Mouse (Mus musculus): ENCODE measurements at regions not wholly inside any gene's neighbourhood (a gene's known extent, or its start where the extent isn't known, plus 50 kb on each side); places are given as distances from the start of the nearest gene placed in this dataset.

- H3K9ac ChIP-seq = no peak overlapping the region
- WGBS = 94% methylated on average over 1 of the region's 1 CpGs
- no peak overlapping the region for H3K4me2 ChIP-seq (replicated peaks)
- no peaks in the 10 kb centered on the region for H3K9me3 ChIP-seq
- no peaks in the 10 kb centered on the region for H3K4me1 ChIP-seq
- H3K27ac ChIP-seq = no peak overlapping the region
- no peak overlapping the region for H3K4me3 ChIP-seq
- ATAC-seq (ENCODE audit: low FRiP score, low read depth) = no peak
- no peaks in the 10 kb centered on the region for H3K27me3 ChIP-seq (replicated peaks)
- no peaks in the 10 kb centered on the region for H3K36me3 ChIP-seq
Observed at GRCm38 (mm10) chr8:11107435-11107834, 99.2 kb upstream of the Irs2 start.

- H3K4me3 ChIP-seq = no peak overlapping the region
- H3K4me1 ChIP-seq = no peaks in the 10 kb centered on the region
- no peaks in the 10 kb centered on the region for H3K27me3 ChIP-seq (replicated peaks)
- H3K4me2 ChIP-seq (replicated peaks) = no peak overlapping the region
- ATAC-seq (ENCODE audit: low FRiP score, low read depth) = no peak
- no peak overlapping the region for H3K9ac ChIP-seq
- WGBS = 88% methylated on average over 5 of the region's 5 CpGs
- no peak overlapping the region for H3K27ac ChIP-seq
- H3K9me3 ChIP-seq = no peaks in the 10 kb centered on the region
- H3K36me3 ChIP-seq = no peaks in the 10 kb centered on the region
Observed at GRCm38 (mm10) chr8:11107021-11107420, 98.8 kb upstream of the Irs2 start.

DNA sequence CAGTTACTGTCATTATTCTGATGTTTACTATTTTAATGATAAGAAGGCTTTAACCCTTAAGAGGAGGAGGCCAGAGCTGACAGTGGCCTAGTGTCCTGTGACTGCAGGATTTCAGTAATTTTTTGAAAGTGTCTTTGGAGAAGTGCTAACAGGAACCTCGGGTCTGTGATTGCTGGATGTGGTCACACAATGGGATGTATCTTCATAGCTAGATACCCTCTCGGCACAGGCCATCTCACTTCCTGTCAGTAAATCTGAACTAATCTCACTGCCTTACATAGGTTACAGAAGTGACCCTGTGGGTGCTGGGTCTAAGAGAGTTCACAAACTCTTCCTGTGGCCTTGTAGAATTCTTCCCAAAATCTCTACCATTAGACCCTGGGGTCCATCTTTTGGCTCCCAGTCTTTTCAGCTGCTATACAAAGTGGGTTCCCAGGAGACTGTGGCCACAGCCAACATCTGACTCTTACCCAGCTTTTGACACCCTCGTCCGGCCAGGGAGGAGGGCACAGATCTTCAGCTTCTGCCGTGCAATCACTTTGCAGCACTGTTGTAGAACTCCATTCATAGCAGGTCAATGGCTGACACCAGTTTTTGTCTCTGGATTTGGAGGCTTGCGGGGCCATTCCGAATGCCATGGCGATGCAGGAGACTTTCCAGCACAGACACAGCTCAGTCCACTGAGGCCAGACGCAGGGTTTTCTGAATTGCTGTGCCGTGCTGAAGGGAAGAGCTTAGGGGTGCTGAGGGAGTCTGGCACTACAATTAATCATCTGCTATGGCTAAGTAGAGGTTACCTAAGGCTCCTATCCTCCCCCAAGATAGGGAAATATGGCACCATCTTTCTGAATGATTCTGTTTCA is 95.7 kb upstream of the Irs2 start:
- Histone ChIP-seq H3K36me3 (no peaks in the 10 kb centered on the region), H3K27me3 (replicated peaks) (no peaks in the 10 kb centered on the region), H3K27ac (no peak overlapping the region), H3K9ac (no peak overlapping the region), H3K4me3 (no peak overlapping the region), H3K4me1 (no peaks in the 10 kb centered on the region), H3K9me3 (no peaks in the 10 kb centered on the region), H3K4me2 (replicated peaks) (no peak overlapping the region)
- WGBS = 57% methylated on average over 10 of the region's 10 CpGs
- ATAC-seq (ENCODE audit: low FRiP score, low read depth) = no peak

- Histone ChIP-seq H3K4me2 (replicated peaks) (no peak overlapping the region), H3K9ac (no peak overlapping the region)
- 82% methylated on average over 3 of the region's 3 CpGs for WGBS
Observed at GRCm38 (mm10) chr8:11100310-11100709, 92.1 kb upstream of the Irs2 start.

DNA sequence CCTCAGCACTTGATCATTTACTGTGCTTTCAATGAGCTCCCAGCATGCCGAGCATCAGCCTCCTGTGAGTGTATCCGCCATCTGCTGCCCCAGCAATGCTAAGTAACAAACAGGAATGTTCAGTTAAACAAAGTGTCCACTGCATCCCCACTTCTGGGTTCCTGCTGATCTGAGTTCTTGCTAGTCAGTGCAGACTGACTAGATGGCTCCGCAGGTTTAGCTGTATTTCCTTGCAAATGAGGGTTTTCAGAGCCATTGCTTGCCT is 91.3 kb upstream of the Irs2 start:
- Histone ChIP-seq H3K36me3 (no peaks in the 10 kb centered on the region), H3K27me3 (replicated peaks) (no peaks in the 10 kb centered on the region), H3K9me3 (no peaks in the 10 kb centered on the region), H3K27ac (no peak overlapping the region), H3K9ac (no peak overlapping the region), H3K4me1 (peaks cover 6% of the 10 kb centered on the region; the same call in 1 of the 2 replicates), H3K4me3 (no peak overlapping the region), H3K4me2 (replicated peaks) (no peak overlapping the region)
- no peak for ATAC-seq (ENCODE audit: low FRiP score, low read depth)
- WGBS = 67% methylated on average over 3 of the region's 3 CpGs

More at GRCm38 (mm10) chr8:11100310-11100709, 92.1 kb upstream of the Irs2 start:
- H3K4me3 ChIP-seq = no peak overlapping the region
- no peak for ATAC-seq (ENCODE audit: low FRiP score, low read depth)
- H3K4me1 ChIP-seq = peaks cover 6% of the 10 kb centered on the region; the same call in 1 of the 2 replicates
- H3K27ac ChIP-seq = no peak overlapping the region
- H3K36me3 ChIP-seq = no peaks in the 10 kb centered on the region
- no peaks in the 10 kb centered on the region for H3K9me3 ChIP-seq
- H3K27me3 ChIP-seq (replicated peaks) = no peaks in the 10 kb centered on the region

DNA sequence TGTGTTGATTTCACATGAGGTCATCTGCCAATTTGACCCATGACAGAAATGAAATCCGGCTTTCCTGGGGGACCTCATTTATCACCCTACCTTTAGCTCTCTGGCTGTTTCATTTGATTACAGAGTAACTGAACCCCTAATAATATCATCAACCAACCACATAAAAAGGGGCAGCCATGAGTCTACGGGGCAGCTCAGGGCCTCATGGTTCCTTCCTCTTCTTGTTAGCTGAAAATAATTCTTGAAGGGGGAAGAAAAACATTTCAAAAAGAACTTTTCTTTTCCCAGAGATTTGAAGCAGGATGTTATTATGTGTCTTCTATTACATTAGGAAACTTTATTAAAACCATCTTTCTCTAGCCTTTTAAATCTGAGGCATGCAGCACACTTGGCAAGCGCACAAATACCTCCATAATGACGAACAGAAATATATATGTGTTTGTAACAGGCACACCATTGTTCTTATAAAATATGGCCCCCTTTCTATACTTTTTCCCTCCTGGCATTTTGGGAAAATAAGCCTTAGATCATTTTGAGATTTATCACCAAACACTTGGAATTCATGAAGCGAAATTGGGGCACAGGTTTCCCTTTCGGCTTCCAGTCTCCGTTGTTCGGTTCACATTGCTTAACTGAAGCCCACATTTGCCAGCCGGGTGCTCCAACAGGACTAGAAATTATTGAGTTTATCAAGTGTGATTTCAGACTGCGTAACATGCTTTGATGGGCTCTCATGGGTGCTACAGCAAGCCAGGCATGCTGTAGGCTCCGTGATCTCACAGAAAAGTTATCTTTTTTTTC is 90.7 kb upstream of the Irs2 start:
- 77% methylated on average over 11 of the region's 11 CpGs for WGBS
- Histone ChIP-seq H3K4me1 (peaks cover 6% of the 10 kb centered on the region; the same call in 1 of the 2 replicates), H3K36me3 (no peaks in the 10 kb centered on the region), H3K27ac (no peak overlapping the region), H3K9ac (no peak overlapping the region), H3K4me2 (replicated peaks) (no peak overlapping the region), H3K9me3 (no peaks in the 10 kb centered on the region), H3K4me3 (no peak overlapping the region), H3K27me3 (replicated peaks) (no peaks in the 10 kb centered on the region)
- no peak for ATAC-seq (ENCODE audit: low FRiP score, low read depth)

- H3K9me3 ChIP-seq = no peaks in the 10 kb centered on the region
- H3K36me3 ChIP-seq = no peaks in the 10 kb centered on the region
- H3K27ac ChIP-seq = no peak overlapping the region
- WGBS = 48% methylated on average over 10 of the region's 10 CpGs
- H3K4me2 ChIP-seq (replicated peaks) = no peak overlapping the region
- no peaks in the 10 kb centered on the region for H3K27me3 ChIP-seq (replicated peaks)
- no peak overlapping the region for H3K9ac ChIP-seq
- ATAC-seq (ENCODE audit: low FRiP score, low read depth) = no peak; the same call in 1 of the 2 replicates
- peaks cover 6% of the 10 kb centered on the region; the same call in 1 of the 2 replicates for H3K4me1 ChIP-seq
- H3K4me3 ChIP-seq = no peak overlapping the region
Observed at GRCm38 (mm10) chr8:11098228-11098778, 90.0 kb upstream of the Irs2 start.

- no peak overlapping the region for H3K27ac ChIP-seq
- no peaks in the 10 kb centered on the region for H3K36me3 ChIP-seq
- no peak for ATAC-seq (ENCODE audit: low FRiP score, low read depth)
- H3K4me2 ChIP-seq (replicated peaks) = no peak overlapping the region
- H3K9ac ChIP-seq = no peak overlapping the region
- no peaks in the 10 kb centered on the region for H3K9me3 ChIP-seq
- no peak overlapping the region for H3K4me3 ChIP-seq
- H3K27me3 ChIP-seq (replicated peaks) = no peaks in the 10 kb centered on the region
- H3K4me1 ChIP-seq = peaks cover 6% of the 10 kb centered on the region; the same call in 1 of the 2 replicates
- WGBS = 81% methylated on average over 3 of the region's 3 CpGs
Observed at GRCm38 (mm10) chr8:11097813-11098212, 89.6 kb upstream of the Irs2 start.

DNA sequence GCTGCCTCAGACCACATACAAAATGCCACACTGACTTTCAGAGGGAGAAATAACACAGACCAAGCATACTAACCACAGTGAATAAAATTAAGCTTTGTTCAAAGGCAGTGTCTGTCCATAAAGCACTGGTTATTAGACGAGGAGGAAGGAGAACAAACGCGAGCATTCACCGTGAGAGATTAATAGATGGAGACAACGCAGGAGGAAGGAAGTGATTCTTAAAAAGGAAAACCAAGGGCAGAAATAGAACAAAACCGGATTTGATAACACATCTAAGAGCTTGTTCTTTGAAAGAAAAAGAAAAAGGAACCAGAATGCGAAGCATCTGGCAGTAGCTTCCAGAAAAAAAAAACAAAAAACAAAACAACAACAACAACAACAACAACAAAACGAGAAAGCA is 86.3 kb upstream of the Irs2 start:
- H3K27ac ChIP-seq = no peak overlapping the region
- no peak for ATAC-seq (ENCODE audit: low FRiP score, low read depth)
- peaks cover 6% of the 10 kb centered on the region; the same call in 1 of the 2 replicates for H3K4me1 ChIP-seq
- H3K36me3 ChIP-seq = no peaks in the 10 kb centered on the region
- H3K4me3 ChIP-seq = no peak overlapping the region
- no peak overlapping the region for H3K9ac ChIP-seq
- H3K9me3 ChIP-seq = no peaks in the 10 kb centered on the region
- WGBS = 50% methylated on average over 8 of the region's 8 CpGs
- no peak overlapping the region for H3K4me2 ChIP-seq (replicated peaks)
- no peaks in the 10 kb centered on the region for H3K27me3 ChIP-seq (replicated peaks)

DNA sequence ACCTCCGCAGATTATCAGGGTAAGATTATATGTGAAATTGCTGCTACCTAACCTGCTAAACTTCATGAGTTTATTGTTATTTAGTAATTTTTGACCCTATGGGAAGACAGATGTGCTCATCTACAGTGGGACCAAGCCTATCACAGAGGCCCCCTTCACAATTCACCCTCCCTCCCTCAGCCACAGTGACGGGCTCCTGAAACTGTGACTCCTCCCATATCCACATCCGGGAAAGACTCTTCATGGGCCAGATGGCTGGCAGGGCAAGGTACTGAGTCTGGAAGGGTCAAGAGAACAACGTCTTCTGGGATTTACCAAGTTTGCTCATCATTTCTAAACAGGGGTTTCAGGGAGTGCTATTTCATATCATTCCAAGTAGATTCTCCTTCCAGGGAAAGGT is 84.1 kb upstream of the Irs2 start:
- no peak for ATAC-seq (ENCODE audit: low FRiP score, low read depth)
- Histone ChIP-seq H3K9ac (no peak overlapping the region), H3K27me3 (replicated peaks) (no peaks in the 10 kb centered on the region), H3K36me3 (no peaks in the 10 kb centered on the region), H3K27ac (no peak overlapping the region), H3K9me3 (no peaks in the 10 kb centered on the region), H3K4me1 (no peaks in the 10 kb centered on the region), H3K4me2 (replicated peaks) (no peak overlapping the region), H3K4me3 (no peak overlapping the region)
- 66% methylated on average over 4 of the region's 4 CpGs for WGBS

- ATAC-seq (ENCODE audit: low FRiP score, low read depth) = no peak
- H3K4me3 ChIP-seq = no peak overlapping the region
- no peak overlapping the region for H3K9ac ChIP-seq
- no peak overlapping the region for H3K27ac ChIP-seq
- H3K27me3 ChIP-seq (replicated peaks) = no peaks in the 10 kb centered on the region
- H3K36me3 ChIP-seq = no peaks in the 10 kb centered on the region
- no peaks in the 10 kb centered on the region for H3K4me1 ChIP-seq
- H3K9me3 ChIP-seq = no peaks in the 10 kb centered on the region
- H3K4me2 ChIP-seq (replicated peaks) = no peak overlapping the region
- WGBS = 88% methylated on average over 3 of the region's 3 CpGs
Observed at GRCm38 (mm10) chr8:11091675-11092345, 83.6 kb upstream of the Irs2 start.

Measured in neural tube, embryonic 12.5 days (tissue).